Mouse (Mus musculus): ENCODE data around the gene Sod1. TPM values are rescaled to one million over a fixed set of nuclear protein-coding genes. Genes with fewer than 3 reads are reported as not detected.
A peak's percentile ranks its signal among the peaks of the same experiment; 100 is the strongest.
"Not testable (repeated sequence)": the region's sequence is repeated elsewhere in the genome, so short reads cannot be mapped to it uniquely, and the experiment has no call there.

Sod1 gene
- polyA plus RNA-seq, 1 experiment from 2014 or later, result 855 TPM

- no peak overlapping the region for H3K4me3 ChIP-seq (replicated peaks; ENCODE audit: low read length)
- H3K4me2 ChIP-seq (ENCODE audit: low read length), result no peak overlapping the region
- no peaks in the 10 kb centered on the region for H3K27me3 ChIP-seq (replicated peaks; ENCODE audit: control insufficient read depth, insufficient read depth, low read length)
- H3K9me3 ChIP-seq (ENCODE audit: control insufficient read depth, low read length), result no peaks in the 10 kb centered on the region
- H3K27ac ChIP-seq (ENCODE audit: low read length), result no peak overlapping the region
- no peaks in the 10 kb centered on the region for H3K36me3 ChIP-seq (ENCODE audit: control insufficient read depth, insufficient read depth)
- H3K4me1 ChIP-seq (replicated peaks; ENCODE audit: control insufficient read depth, insufficient read depth, low read length), result peaks cover 7% of the 10 kb centered on the region
- no peak overlapping the region for H3K9ac ChIP-seq (replicated peaks; ENCODE audit: low read depth, low read length)
- ATAC-seq, result no peak
- 10% methylated on average over 3 of the region's 3 CpGs for WGBS
Measured at GRCm38 (mm10) chr16:90217356-90217755, 3.2 kb upstream of the Sod1 start.

GRCm38 (mm10) chr16:90217926-90218325 is 2.6 kb upstream of the Sod1 start:
- WGBS, result 68% methylated on average over 4 of the region's 4 CpGs
- Histone ChIP-seq H3K9ac (replicated peaks; ENCODE audit: low read depth, low read length) (no peak overlapping the region), H3K4me3 (replicated peaks; ENCODE audit: low read length) (no peak overlapping the region), H3K27me3 (replicated peaks; ENCODE audit: control insufficient read depth, insufficient read depth, low read length) (no peaks in the 10 kb centered on the region), H3K36me3 (ENCODE audit: control insufficient read depth, insufficient read depth) (no peaks in the 10 kb centered on the region), H3K9me3 (ENCODE audit: control insufficient read depth, low read length) (no peaks in the 10 kb centered on the region), H3K27ac (ENCODE audit: low read length) (no peak overlapping the region), H3K4me1 (replicated peaks; ENCODE audit: control insufficient read depth, insufficient read depth, low read length) (peaks cover 13% of the 10 kb centered on the region), H3K4me2 (ENCODE audit: low read length) (no peak overlapping the region)
- no peak for ATAC-seq

DNA sequence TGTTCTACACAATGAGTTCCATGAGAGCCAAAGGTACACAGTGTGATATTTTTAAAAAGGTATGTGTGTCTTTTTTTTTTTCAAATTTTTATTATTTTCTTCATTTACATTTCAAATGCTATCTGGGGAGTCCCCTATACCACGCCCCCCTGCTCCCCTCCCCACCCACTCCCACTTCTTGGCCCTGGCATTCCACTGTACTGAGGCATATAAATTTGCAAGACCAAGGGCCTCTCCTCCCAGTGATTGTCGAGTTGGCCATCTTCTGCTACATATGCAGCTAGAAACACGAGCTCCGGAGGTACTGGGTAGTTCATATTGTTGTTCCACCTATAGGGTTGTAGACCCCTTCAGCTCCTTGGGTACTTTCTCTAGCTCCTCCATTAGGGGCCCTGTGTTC is 1.1 kb upstream of the Sod1 start:
- H3K9me3 ChIP-seq (ENCODE audit: control insufficient read depth, low read length); ATAC-seq; H3K4me3 ChIP-seq (replicated peaks; ENCODE audit: low read length): not testable (repeated sequence)

DNA sequence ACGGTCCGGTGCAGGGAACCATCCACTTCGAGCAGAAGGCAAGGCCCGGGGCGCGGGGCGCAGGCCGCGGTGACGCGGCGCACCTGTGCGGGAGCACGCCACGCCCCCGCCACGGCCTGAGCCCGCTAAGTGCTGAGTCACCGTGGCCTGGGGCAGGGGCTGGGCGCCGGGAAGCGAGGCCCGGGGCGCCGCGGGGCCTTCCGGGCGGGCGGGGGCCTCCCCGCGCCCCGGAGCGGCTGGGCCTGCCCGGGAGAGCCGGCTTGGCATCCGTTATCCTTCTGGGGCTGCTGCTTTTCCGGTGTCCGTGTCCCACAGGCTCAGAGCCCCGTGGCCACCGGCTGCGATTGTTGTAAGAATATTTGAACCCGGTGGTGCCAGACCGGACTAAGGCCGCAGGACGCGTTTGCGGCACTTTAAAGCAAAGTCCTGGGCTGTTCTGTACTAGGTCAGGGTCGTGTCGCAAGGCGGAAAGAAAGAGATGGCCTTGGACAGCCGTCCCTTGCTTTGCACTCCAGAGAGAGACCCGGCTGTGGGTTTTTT is 408 bp downstream of the Sod1 start:
- no peaks in the 10 kb centered on the region for H3K27me3 ChIP-seq (replicated peaks; ENCODE audit: control insufficient read depth, insufficient read depth, low read length)
- ATAC-seq, result peak; percentile 69

More for the DNA sequence above, 1.1 kb upstream of the Sod1 start:
- not testable (repeated sequence) for H3K4me2 ChIP-seq (ENCODE audit: low read length); H3K27ac ChIP-seq (ENCODE audit: low read length); H3K9ac ChIP-seq (replicated peaks; ENCODE audit: low read depth, low read length); H3K27me3 ChIP-seq (replicated peaks; ENCODE audit: control insufficient read depth, insufficient read depth, low read length); H3K36me3 ChIP-seq (ENCODE audit: control insufficient read depth, insufficient read depth)
- 64% methylated on average over 4 of the region's 4 CpGs for WGBS
- H3K4me1 ChIP-seq (replicated peaks; ENCODE audit: control insufficient read depth, insufficient read depth, low read length), result peaks cover 19% of the 10 kb centered on the region

GRCm38 (mm10) chr16:90221441-90222070 is 1.0 kb downstream of the Sod1 start:
- Histone ChIP-seq H3K9me3 (ENCODE audit: control insufficient read depth, low read length) (no peaks in the 10 kb centered on the region), H3K4me1 (replicated peaks; ENCODE audit: control insufficient read depth, insufficient read depth, low read length) (peaks cover 19% of the 10 kb centered on the region), H3K9ac (replicated peaks; ENCODE audit: low read depth, low read length) (peak overlapping the region; percentile 91), H3K4me3 (replicated peaks; ENCODE audit: low read length) (peak overlapping the region; percentile 82), H3K27ac (ENCODE audit: low read length) (peak overlapping the region; percentile 89; the same call in 1 of the 2 replicates), H3K4me2 (ENCODE audit: low read length) (peak overlapping the region; percentile 73), H3K36me3 (ENCODE audit: control insufficient read depth, insufficient read depth) (peaks cover 10% of the 10 kb centered on the region), H3K27me3 (replicated peaks; ENCODE audit: control insufficient read depth, insufficient read depth, low read length) (no peaks in the 10 kb centered on the region)
- WGBS, result 2% methylated on average over 20 of the region's 20 CpGs
- ATAC-seq, result no peak

More for the DNA sequence above, 408 bp downstream of the Sod1 start:
- H3K27ac ChIP-seq (ENCODE audit: low read length), result peak overlapping the region; percentile 89
- no peaks in the 10 kb centered on the region for H3K9me3 ChIP-seq (ENCODE audit: control insufficient read depth, low read length)
- under 1% methylated on average over 50 of the region's 52 CpGs for WGBS
- H3K4me1 ChIP-seq (replicated peaks; ENCODE audit: control insufficient read depth, insufficient read depth, low read length), result peaks cover 19% of the 10 kb centered on the region
- H3K36me3 ChIP-seq (ENCODE audit: control insufficient read depth, insufficient read depth), result peaks cover 7% of the 10 kb centered on the region
- peak overlapping the region; percentile 73 for H3K4me2 ChIP-seq (ENCODE audit: low read length)
- peak overlapping the region; percentile 91 for H3K9ac ChIP-seq (replicated peaks; ENCODE audit: low read depth, low read length)
- peak overlapping the region; percentile 82 for H3K4me3 ChIP-seq (replicated peaks; ENCODE audit: low read length)

GRCm38 (mm10) chr16:90229897-90230296 is 9.3 kb downstream of the Sod1 start:
- Histone ChIP-seq H3K4me2 (ENCODE audit: low read length) (no peak overlapping the region), H3K27ac (ENCODE audit: low read length) (no peak overlapping the region), H3K9me3 (ENCODE audit: control insufficient read depth, low read length) (no peaks in the 10 kb centered on the region), H3K4me3 (replicated peaks; ENCODE audit: low read length) (no peak overlapping the region), H3K27me3 (replicated peaks; ENCODE audit: control insufficient read depth, insufficient read depth, low read length) (no peaks in the 10 kb centered on the region), H3K4me1 (replicated peaks; ENCODE audit: control insufficient read depth, insufficient read depth, low read length) (no peaks in the 10 kb centered on the region), H3K9ac (replicated peaks; ENCODE audit: low read depth, low read length) (no peak overlapping the region), H3K36me3 (ENCODE audit: control insufficient read depth, insufficient read depth) (peaks cover 28% of the 10 kb centered on the region)
- WGBS, result 75% methylated on average over 6 of the region's 6 CpGs
- ATAC-seq, result peak; percentile 45; the same call in 1 of the 2 replicates

DNA sequence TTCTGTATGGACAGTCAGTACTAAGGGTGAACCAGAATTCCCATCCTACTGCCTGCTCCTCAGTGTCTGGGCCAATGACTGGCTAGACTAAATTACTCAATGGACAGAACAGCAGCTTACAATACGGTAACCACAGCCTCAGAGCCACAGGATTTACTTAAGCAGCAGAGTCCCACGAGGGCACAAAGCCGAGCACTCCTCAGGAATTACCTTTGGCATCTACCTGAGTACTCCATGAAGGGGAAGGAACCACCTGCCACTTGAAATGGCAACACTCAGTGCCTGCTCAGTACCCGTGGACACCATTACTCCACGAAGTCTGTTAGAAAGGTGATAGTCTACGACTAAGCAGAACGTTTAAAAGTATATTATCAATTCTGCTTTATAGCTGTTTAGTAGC is 10.7 kb downstream of the Sod1 start:
- Histone ChIP-seq H3K27ac (ENCODE audit: low read length) (no peak overlapping the region), H3K9ac (replicated peaks; ENCODE audit: low read depth, low read length) (no peak overlapping the region), H3K36me3 (ENCODE audit: control insufficient read depth, insufficient read depth) (peaks cover 21% of the 10 kb centered on the region), H3K9me3 (ENCODE audit: control insufficient read depth, low read length) (no peaks in the 10 kb centered on the region), H3K4me2 (ENCODE audit: low read length) (no peak overlapping the region), H3K27me3 (replicated peaks; ENCODE audit: control insufficient read depth, insufficient read depth, low read length) (no peaks in the 10 kb centered on the region), H3K4me3 (replicated peaks; ENCODE audit: low read length) (no peak overlapping the region), H3K4me1 (replicated peaks; ENCODE audit: control insufficient read depth, insufficient read depth, low read length) (no peaks in the 10 kb centered on the region)
- WGBS, result 93% methylated on average over 7 of the region's 7 CpGs
- no peak for ATAC-seq

DNA sequence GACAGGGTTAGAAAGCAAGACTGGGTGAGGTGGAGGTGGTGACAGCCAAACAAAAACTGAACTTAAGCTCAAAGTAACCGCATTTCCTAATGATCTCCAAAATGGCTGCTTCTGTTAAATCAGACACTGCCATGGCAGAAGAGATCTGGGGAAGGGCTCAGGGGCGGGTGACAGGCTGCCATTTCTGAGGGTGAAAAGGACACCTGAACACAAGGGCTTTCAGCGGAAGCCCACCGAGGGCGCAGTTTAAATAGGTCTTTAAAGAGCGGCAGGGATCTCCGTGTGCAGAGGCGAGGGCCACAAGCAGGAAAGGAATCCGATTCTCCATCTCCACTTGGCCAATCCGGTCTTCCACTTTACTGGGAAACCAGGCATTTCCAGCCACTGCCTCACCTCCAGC is 13.1 kb downstream of the Sod1 start:
- 93% methylated on average over 10 of the region's 10 CpGs for WGBS
- Histone ChIP-seq H3K9me3 (ENCODE audit: control insufficient read depth, low read length) (no peaks in the 10 kb centered on the region), H3K4me2 (ENCODE audit: low read length) (no peak overlapping the region), H3K36me3 (ENCODE audit: control insufficient read depth, insufficient read depth) (peaks cover 10% of the 10 kb centered on the region), H3K9ac (replicated peaks; ENCODE audit: low read depth, low read length) (no peak overlapping the region), H3K4me3 (replicated peaks; ENCODE audit: low read length) (no peak overlapping the region), H3K27me3 (replicated peaks; ENCODE audit: control insufficient read depth, insufficient read depth, low read length) (no peaks in the 10 kb centered on the region), H3K4me1 (replicated peaks; ENCODE audit: control insufficient read depth, insufficient read depth, low read length) (no peaks in the 10 kb centered on the region), H3K27ac (ENCODE audit: low read length) (no peak overlapping the region)
- ATAC-seq, result no peak

GRCm38 (mm10) chr16:90234617-90235016 is 14.1 kb downstream of the Sod1 start:
- Histone ChIP-seq H3K4me3 (replicated peaks; ENCODE audit: low read length) (no peak overlapping the region), H3K36me3 (ENCODE audit: control insufficient read depth, insufficient read depth) (peaks cover 4% of the 10 kb centered on the region), H3K4me2 (ENCODE audit: low read length) (no peak overlapping the region), H3K4me1 (replicated peaks; ENCODE audit: control insufficient read depth, insufficient read depth, low read length) (no peaks in the 10 kb centered on the region), H3K9me3 (ENCODE audit: control insufficient read depth, low read length) (no peaks in the 10 kb centered on the region), H3K27ac (ENCODE audit: low read length) (no peak overlapping the region), H3K27me3 (replicated peaks; ENCODE audit: control insufficient read depth, insufficient read depth, low read length) (no peaks in the 10 kb centered on the region), H3K9ac (replicated peaks; ENCODE audit: low read depth, low read length) (no peak overlapping the region)
- WGBS, result 51% methylated on average over 6 of the region's 6 CpGs
- ATAC-seq, result no peak

All from forebrain, embryonic 16.5 days (tissue).